Mouse (Mus musculus): ENCODE results near the gene AI854703.

DNA sequence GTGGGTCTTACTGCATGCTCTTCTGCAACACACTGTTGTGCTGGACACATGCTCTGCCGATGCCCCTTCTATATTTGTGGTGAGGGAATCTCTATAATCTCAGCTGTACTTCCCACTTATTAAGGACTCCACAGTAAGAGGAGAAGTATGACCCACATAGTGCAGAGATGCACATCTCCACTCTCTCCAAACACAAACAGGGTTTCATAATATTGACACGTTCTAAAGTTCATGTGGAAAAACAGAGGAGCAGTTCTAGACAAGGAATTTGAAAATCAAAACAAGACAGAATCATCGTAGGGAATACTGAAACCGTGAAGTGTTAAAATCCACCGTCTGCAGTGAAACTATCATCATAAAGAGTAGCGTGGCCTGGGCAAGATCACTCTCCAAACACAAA, 34.7 kb upstream of the AI854703 start:
- TF ChIP-seq E2F4 (IDR thresholded peaks at IDR 0.05; ENCODE audit: insufficient read depth): no peak
- TF ChIP-seq POLR2A (IDR thresholded peaks at IDR 0.05; ENCODE audit: insufficient read length, low read depth): no peak
- TF ChIP-seq MYOG (IDR thresholded peaks at IDR 0.05; ENCODE audit: control insufficient read depth in 1 of 3, insufficient read depth in 1 of 3, insufficient read length in 2 of 3, low read depth in 2 of 3): no peak
- TF ChIP-seq MAX (IDR thresholded peaks at IDR 0.05; ENCODE audit: low read depth): no peak
- TF ChIP-seq REST (IDR thresholded peaks at IDR 0.05; ENCODE audit: insufficient read depth, insufficient read length): no peak
- no peak for TF ChIP-seq USF1 (IDR thresholded peaks at IDR 0.05; ENCODE audit: low read depth)
- TF ChIP-seq POLR2AphosphoS2 (IDR thresholded peaks at IDR 0.05; ENCODE audit: insufficient read length, low read depth): no peak
- TF ChIP-seq CEBPB (IDR thresholded peaks at IDR 0.05; ENCODE audit: insufficient read depth, poor library complexity, severe bottlenecking): no peak
- no peak for TF ChIP-seq MYOD1 (IDR thresholded peaks at IDR 0.05; ENCODE audit: control insufficient read depth in 1 of 3, insufficient read length in 2 of 3, low read depth in 2 of 3)
- no peak for TF ChIP-seq TCF12 (IDR thresholded peaks at IDR 0.05; ENCODE audit: insufficient read depth, poor library complexity, severe bottlenecking)
- no peak for TF ChIP-seq SRF (IDR thresholded peaks at IDR 0.05; ENCODE audit: control insufficient read depth, insufficient read length, low read depth)
